Mouse (Mus musculus) liver, embryonic 15.5 days (tissue): ENCODE data around the gene Zfp740. TPM values are rescaled to one million over a fixed set of nuclear protein-coding genes. Genes with fewer than 3 reads are reported as not detected.

ENCODE experiments used
- ATAC-seq: fragments of 200-750 bp; cut with Nextera tagmentation; 2 replicates; pipeline ENCODE4 v1.8.0; 2017; ENCODE audit warnings: moderate number of reproducible peaks, mild to moderate bottlenecking, moderate library complexity; ENCODE audit not compliant: insufficient read depth
- H3K27ac ChIP-seq: fragments of 300-500 bp; sonication (generic); replicated peaks from 2 replicates; pipeline ENCODE4 v1.5.1; 2015; ENCODE audit warnings: mild to moderate bottlenecking, inconsistent platforms
- H3K27me3 ChIP-seq: fragments of 300-500 bp; sonication (generic); 2 replicates; pipeline ENCODE4 v1.6.1; 2015; ENCODE audit warnings: mild to moderate bottlenecking, inconsistent platforms
- H3K36me3 ChIP-seq: fragments of 300-500 bp; sonication (generic); replicated peaks from 2 replicates; pipeline ENCODE4 v1.6.1; 2015; ENCODE audit warnings: moderate library complexity, mild to moderate bottlenecking, inconsistent platforms
- H3K4me1 ChIP-seq: fragments of 300-500 bp; sonication (generic); replicated peaks from 2 replicates; pipeline ENCODE4 v1.6.1; 2015; ENCODE audit warnings: inconsistent platforms
- H3K4me2 ChIP-seq: fragments of 300-500 bp; sonication (generic); 2 replicates; pipeline ENCODE4 v1.6.1; 2015; ENCODE audit warnings: moderate library complexity, mild to moderate bottlenecking, inconsistent platforms
- H3K4me3 ChIP-seq: fragments of 300-500 bp; sonication (generic); replicated peaks from 2 replicates; pipeline ENCODE4 v1.5.1; 2015; ENCODE audit warnings: mild to moderate bottlenecking, inconsistent platforms
- H3K9ac ChIP-seq: fragments of 300-500 bp; sonication (generic); 2 replicates; pipeline ENCODE4 v1.6.1; 2015; ENCODE audit warnings: moderate library complexity, mild to moderate bottlenecking, inconsistent platforms
- H3K9me3 ChIP-seq: fragments of 300-500 bp; sonication (generic); replicated peaks from 2 replicates; pipeline ENCODE4 v1.6.1; 2016; ENCODE audit warnings: inconsistent platforms
- WGBS: fragments of 180-500 bp; shearing (Covaris S2); methylation state at CpG from one replicate; pipeline ENCODE4 v1.1.7; 2015; ENCODE audit warnings: mixed read lengths; ENCODE audit not compliant: insufficient replicate concordance; 5-methylcytosine and 5-hydroxymethylcytosine counted together
- polyA plus RNA-seq: library from polyadenylated mRNA; unstranded; fragments of >200 nt; fragmentation: Nextera tagmentation; extraction: Ambion mirVana; gene quantifications from 2 replicates; pipeline ENCODE4 v1.2.1, GENCODE M21; 2015

The Zfp740 gene
- polyA plus RNA-seq, 1 experiment from 2014 or later = 15.3 TPM

DNA sequence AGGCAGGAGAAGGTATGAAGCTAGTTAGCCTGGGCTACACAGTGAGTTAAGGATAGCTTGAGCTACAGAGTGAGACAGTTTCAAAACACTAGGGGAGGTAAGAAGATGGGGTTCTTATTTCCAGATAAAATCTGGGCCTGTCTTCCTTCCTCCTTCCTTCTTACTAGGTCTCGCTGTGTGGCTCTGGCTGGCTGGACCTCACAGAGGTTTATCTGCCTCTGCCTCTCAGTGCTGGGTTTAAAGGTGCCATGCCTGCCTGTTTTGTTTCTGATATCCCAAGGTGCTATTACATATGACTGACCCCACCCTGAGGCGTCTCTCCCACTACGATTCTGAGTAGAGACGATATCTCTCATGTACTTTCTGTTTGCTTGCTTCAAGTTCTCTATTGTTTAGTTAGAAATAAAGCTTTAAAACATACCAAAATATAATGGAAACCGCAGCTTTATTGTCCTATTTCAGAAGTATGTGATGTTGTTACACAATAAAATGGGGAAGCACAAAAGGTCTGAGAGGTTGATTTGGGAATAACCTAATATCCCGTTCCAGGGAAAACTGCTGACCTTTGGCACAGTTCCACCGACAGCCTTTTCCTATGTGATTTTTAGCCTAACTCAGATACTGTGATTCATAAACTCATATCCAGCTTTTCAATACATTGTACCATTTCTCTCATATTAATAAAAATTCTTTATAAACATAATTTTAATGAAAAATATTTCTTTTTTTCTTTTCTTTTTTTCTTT lies 26.3 kb upstream of the Zfp740 start:
- H3K27me3 ChIP-seq = no peaks in the 10 kb centered on the region
- H3K4me2 ChIP-seq = no peak overlapping the region
- 45% methylated on average over 7 of the region's 7 CpGs for WGBS
- peak; percentile 30; the same call in 1 of the 2 replicates for ATAC-seq
- peaks cover 23% of the 10 kb centered on the region for H3K4me1 ChIP-seq
- no peak overlapping the region for H3K27ac ChIP-seq
- no peaks in the 10 kb centered on the region for H3K36me3 ChIP-seq
- no peak overlapping the region for H3K4me3 ChIP-seq
- H3K9ac ChIP-seq = no peak overlapping the region
- no peaks in the 10 kb centered on the region for H3K9me3 ChIP-seq

DNA sequence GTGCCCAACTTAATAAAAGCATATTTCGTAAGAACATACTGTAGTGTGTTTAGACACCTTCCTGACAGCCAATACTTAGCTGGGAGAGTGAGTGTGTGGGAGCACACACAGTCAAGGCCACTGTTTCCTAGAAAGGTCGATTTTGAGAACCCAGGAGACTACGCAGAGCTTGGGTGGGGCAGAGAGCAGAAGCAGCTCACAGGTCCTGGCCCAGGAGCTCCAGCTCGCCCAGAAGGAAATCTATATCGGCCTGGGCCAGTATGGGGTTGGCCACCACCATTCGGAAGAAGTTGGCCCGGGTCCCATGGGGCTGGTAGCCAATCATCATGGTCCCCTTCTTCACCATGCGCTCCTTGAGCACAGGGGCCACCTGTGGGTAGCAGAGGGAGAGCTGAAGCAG lies 25.6 kb upstream of the Zfp740 start:
- no peaks in the 10 kb centered on the region for H3K36me3 ChIP-seq
- H3K9me3 ChIP-seq = no peaks in the 10 kb centered on the region
- H3K4me2 ChIP-seq = no peak overlapping the region
- H3K4me3 ChIP-seq = no peak overlapping the region
- no peaks in the 10 kb centered on the region for H3K27me3 ChIP-seq
- peaks cover 23% of the 10 kb centered on the region for H3K4me1 ChIP-seq
- no peak for ATAC-seq
- no peak overlapping the region for H3K27ac ChIP-seq
- 69% methylated on average over 8 of the region's 8 CpGs for WGBS
- H3K9ac ChIP-seq = no peak overlapping the region

GRCm38 (mm10) chr15:102178279-102178678 lies 24.8 kb upstream of the Zfp740 start:
- ATAC-seq = no peak
- H3K4me2 ChIP-seq = no peak overlapping the region
- no peak overlapping the region for H3K4me3 ChIP-seq
- WGBS = 10% methylated on average over 6 of the region's 6 CpGs
- H3K36me3 ChIP-seq = no peaks in the 10 kb centered on the region
- H3K27me3 ChIP-seq = no peaks in the 10 kb centered on the region
- H3K27ac ChIP-seq = no peak overlapping the region
- no peaks in the 10 kb centered on the region for H3K9me3 ChIP-seq
- peaks cover 23% of the 10 kb centered on the region for H3K4me1 ChIP-seq
- no peak overlapping the region for H3K9ac ChIP-seq

GRCm38 (mm10) chr15:102179106-102179505 lies 23.9 kb upstream of the Zfp740 start:
- H3K4me1 ChIP-seq = peaks cover 23% of the 10 kb centered on the region
- no peaks in the 10 kb centered on the region for H3K36me3 ChIP-seq
- 74% methylated on average over 9 of the region's 9 CpGs for WGBS
- no peak for ATAC-seq
- no peaks in the 10 kb centered on the region for H3K9me3 ChIP-seq
- no peaks in the 10 kb centered on the region for H3K27me3 ChIP-seq
- H3K27ac ChIP-seq = no peak overlapping the region
- H3K4me3 ChIP-seq = no peak overlapping the region
- H3K4me2 ChIP-seq = no peak overlapping the region
- H3K9ac ChIP-seq = no peak overlapping the region

- 76% methylated on average over 14 of the region's 14 CpGs for WGBS
- no peak overlapping the region for H3K4me3 ChIP-seq
- H3K27me3 ChIP-seq = no peaks in the 10 kb centered on the region
- H3K27ac ChIP-seq = no peak overlapping the region
- H3K4me1 ChIP-seq = peaks cover 23% of the 10 kb centered on the region
- no peak overlapping the region for H3K4me2 ChIP-seq
- H3K9me3 ChIP-seq = no peaks in the 10 kb centered on the region
- no peak overlapping the region for H3K9ac ChIP-seq
- H3K36me3 ChIP-seq = no peaks in the 10 kb centered on the region
- no peak for ATAC-seq
Observed at GRCm38 (mm10) chr15:102179924-102180323, 23.1 kb upstream of the Zfp740 start.

GRCm38 (mm10) chr15:102183076-102183475 lies 20.0 kb upstream of the Zfp740 start:
- no peak overlapping the region for H3K9ac ChIP-seq
- 53% methylated on average over 3 of the region's 3 CpGs for WGBS
- no peak for ATAC-seq

DNA sequence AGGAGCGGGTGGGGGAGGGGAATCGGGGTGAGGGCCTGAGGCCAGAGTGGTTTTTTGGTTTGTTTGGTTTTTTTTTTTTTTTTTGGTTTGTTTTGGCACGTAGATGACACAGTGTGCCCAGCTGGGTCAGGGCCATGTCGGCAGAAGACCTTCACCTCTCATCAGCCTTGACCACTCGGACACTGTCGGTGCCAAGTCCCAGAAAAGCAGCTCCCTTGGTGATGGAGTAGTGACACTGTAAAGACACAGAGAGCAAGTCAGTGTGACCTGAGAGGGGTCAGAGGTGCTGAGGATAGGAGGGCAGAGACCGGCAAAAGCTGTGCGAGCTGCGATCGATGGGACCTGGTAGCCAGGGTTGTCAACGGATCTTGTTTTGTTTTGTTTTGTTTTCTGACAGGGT lies 16.8 kb upstream of the Zfp740 start:
- Histone ChIP-seq H3K4me1 (peaks cover 19% of the 10 kb centered on the region; the same call in 1 of the 2 replicates), H3K36me3 (no peaks in the 10 kb centered on the region), H3K27me3 (no peaks in the 10 kb centered on the region), H3K27ac (peak overlapping the region; percentile 53), H3K9me3 (no peaks in the 10 kb centered on the region), H3K9ac (no peak overlapping the region), H3K4me2 (no peak overlapping the region; the same call in 1 of the 2 replicates), H3K4me3 (no peak overlapping the region)
- WGBS = 71% methylated on average over 11 of the region's 11 CpGs
- peak; percentile 52 for ATAC-seq

More at GRCm38 (mm10) chr15:102183076-102183475, 20.0 kb upstream of the Zfp740 start:
- Histone ChIP-seq H3K27me3 (no peaks in the 10 kb centered on the region), H3K27ac (no peak overlapping the region), H3K4me1 (peaks cover 15% of the 10 kb centered on the region), H3K4me2 (no peak overlapping the region), H3K9me3 (no peaks in the 10 kb centered on the region), H3K36me3 (no peaks in the 10 kb centered on the region), H3K4me3 (no peak overlapping the region)

- H3K36me3 ChIP-seq = no peaks in the 10 kb centered on the region
- no peaks in the 10 kb centered on the region for H3K9me3 ChIP-seq
- no peaks in the 10 kb centered on the region for H3K27me3 ChIP-seq
- no peak for ATAC-seq
- 69% methylated on average over 10 of the region's 10 CpGs for WGBS
- H3K27ac ChIP-seq = 0 out of 2 replicates have a peak overlapping the region, but pooled peaks have one; percentile 14
- peaks cover 36% of the 10 kb centered on the region for H3K4me1 ChIP-seq
- H3K4me2 ChIP-seq = peak overlapping the region; percentile 41
- no peak overlapping the region for H3K9ac ChIP-seq
- peak overlapping the region; percentile 14 for H3K4me3 ChIP-seq
Observed at GRCm38 (mm10) chr15:102188096-102188495, 15.0 kb upstream of the Zfp740 start.

GRCm38 (mm10) chr15:102188883-102189282 lies 14.2 kb upstream of the Zfp740 start:
- peaks cover 41% of the 10 kb centered on the region for H3K4me1 ChIP-seq
- H3K9me3 ChIP-seq = no peaks in the 10 kb centered on the region
- ATAC-seq = no peak
- peak overlapping the region; percentile 41 for H3K4me2 ChIP-seq
- 45% methylated on average over 6 of the region's 6 CpGs for WGBS
- H3K4me3 ChIP-seq = peak overlapping the region; percentile 14; the same call in 1 of the 2 replicates
- H3K27me3 ChIP-seq = no peaks in the 10 kb centered on the region
- no peak overlapping the region for H3K9ac ChIP-seq
- H3K27ac ChIP-seq = peak overlapping the region; percentile 14; the same call in 1 of the 2 replicates
- no peaks in the 10 kb centered on the region for H3K36me3 ChIP-seq

- no peak overlapping the region for H3K4me2 ChIP-seq
Observed at GRCm38 (mm10) chr15:102191699-102192098, 11.3 kb upstream of the Zfp740 start.

GRCm38 (mm10) chr15:102192271-102192812 lies 10.7 kb upstream of the Zfp740 start:
- no peak overlapping the region for H3K4me2 ChIP-seq
- H3K4me1 ChIP-seq = peaks cover 42% of the 10 kb centered on the region
- H3K9me3 ChIP-seq = no peaks in the 10 kb centered on the region
- H3K27ac ChIP-seq = peak overlapping the region; percentile 69
- H3K9ac ChIP-seq = no peak overlapping the region
- WGBS = 23% methylated on average over 7 of the region's 7 CpGs
- no peak overlapping the region for H3K4me3 ChIP-seq
- ATAC-seq = no peak
- H3K36me3 ChIP-seq = no peaks in the 10 kb centered on the region
- no peaks in the 10 kb centered on the region for H3K27me3 ChIP-seq

More at GRCm38 (mm10) chr15:102191699-102192098, 11.3 kb upstream of the Zfp740 start:
- no peaks in the 10 kb centered on the region for H3K27me3 ChIP-seq
- no peak overlapping the region for H3K9ac ChIP-seq
- no peaks in the 10 kb centered on the region for H3K9me3 ChIP-seq
- no peaks in the 10 kb centered on the region for H3K36me3 ChIP-seq
- H3K4me1 ChIP-seq = peaks cover 46% of the 10 kb centered on the region
- peak overlapping the region; percentile 69 for H3K27ac ChIP-seq
- 53% methylated on average over 7 of the region's 7 CpGs for WGBS
- ATAC-seq = peak; percentile 13; the same call in 1 of the 2 replicates
- no peak overlapping the region for H3K4me3 ChIP-seq
